Mouse (Mus musculus) C2C12 (cell line): ENCODE measurements at regions not wholly inside any gene's neighbourhood (a gene's known extent, or its start where the extent isn't known, plus 50 kb on each side); places are given as distances from the start of the nearest gene placed in this dataset.

Source experiments
- CEBPB ChIP-seq: IDR thresholded peaks from one replicate; pipeline ENCODE4 v1.6.1; 2011; ENCODE audit warnings: low read depth, mild to moderate bottlenecking, control low read depth, moderate library complexity
- CTCF ChIP-seq: IDR thresholded peaks from one replicate; pipeline ENCODE4 v1.5.1; 2011; ENCODE audit not compliant: control insufficient read depth, insufficient read depth, insufficient read length
- FOSL1 ChIP-seq: IDR thresholded peaks from one replicate; pipeline ENCODE4 v1.8.0; 2011; ENCODE audit warnings: mild to moderate bottlenecking, low read length; ENCODE audit not compliant: poor library complexity, insufficient read depth, severe bottlenecking
- MAX ChIP-seq: IDR thresholded peaks from one replicate; pipeline ENCODE4 v1.6.1; 2011; ENCODE audit warnings: mild to moderate bottlenecking, control low read depth
- MYOD1 ChIP-seq: IDR thresholded peaks from one replicate; pipeline ENCODE4 v1.6.1; 2011; ENCODE audit warnings: low read depth; ENCODE audit not compliant: control insufficient read depth, insufficient read length
- MYOG ChIP-seq: IDR thresholded peaks from one replicate; pipeline ENCODE4 v1.6.1; 2011; ENCODE audit not compliant: control insufficient read depth, insufficient read length; ENCODE audit errors: extremely low read depth
- USF1 ChIP-seq: IDR thresholded peaks from one replicate; pipeline ENCODE4 v1.6.1; 2011; ENCODE audit warnings: low read depth, mild to moderate bottlenecking, control low read depth, moderate library complexity

DNA sequence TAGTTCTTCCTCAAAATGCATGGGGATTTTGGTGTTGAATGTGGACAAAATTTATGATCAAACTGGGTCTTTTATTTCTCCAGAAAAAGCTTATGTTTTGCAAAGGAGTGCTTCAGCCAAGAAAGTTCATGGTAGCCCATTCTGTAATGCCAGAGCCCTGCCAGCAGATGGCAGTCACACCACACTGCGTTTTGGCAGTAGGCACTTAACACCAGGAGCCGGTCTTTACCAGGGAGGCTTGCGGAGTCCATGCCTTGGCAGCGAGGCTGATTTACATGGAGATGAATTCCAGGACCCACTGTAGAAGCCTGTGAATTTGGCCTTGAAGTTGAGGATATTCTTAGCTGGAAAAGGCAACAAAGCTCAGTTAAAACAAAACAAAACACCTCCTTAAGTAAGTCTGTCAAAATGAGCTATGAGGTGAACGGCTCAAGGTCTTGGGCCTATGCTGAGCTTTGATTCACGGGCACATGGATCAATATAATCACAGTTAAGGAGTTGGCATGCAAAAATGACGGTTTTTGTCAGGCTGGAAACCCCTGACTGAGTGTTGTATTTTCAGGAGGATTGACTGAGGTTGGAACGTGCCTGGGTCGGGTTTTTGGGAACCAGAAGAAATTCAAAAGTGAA lies 185.4 kb downstream of the Gm7489 start:
- TF ChIP-seq USF1 (no peak), CTCF (peak; percentile 97), CEBPB (no peak), MYOG (no peak), MYOD1 (no peak), MAX (no peak), FOSL1 (no peak)
